24 mouse cellular contexts compared by ENCODE assay signal in genomic region chr10:25401356-25401755, GRCm38 (mm10). TPM values are rescaled to one million over a fixed set of nuclear protein-coding genes. Genes with fewer than 3 reads are reported as not detected.
DNase-seq lines count a peak whose midpoint lies in the region; ATAC-seq and TF ChIP-seq lines count a peak whose summit lies in the region.
"Had no signal": no experiment of that assay in that cellular context is flagged by ENCODE, and none has a peak within 500 bp of the region (broad histone marks: within the 10 kb centered on the region; RNA-seq: fewer than 3 reads in every experiment).

No protein-coding gene starts in this region.

- WGBS in heart, embryonic 12.5 days = 58% methylated on average over 2 of the region's 2 CpGs
- WGBS in heart, embryonic 10.5 days = 67% methylated on average over 2 of the region's 2 CpGs
- 69% methylated on average over 2 of the region's 2 CpGs for WGBS in heart, embryonic 16.5 days
- WGBS in liver, embryonic 11.5 days = 43% methylated on average over 2 of the region's 2 CpGs

- peak; percentile 58; the same call in 1 of the 2 replicates for ATAC-seq in heart, embryonic 12.5 days (ENCODE audit: insufficient number of reproducible peaks, low FRiP score)
- ATAC-seq in heart, embryonic 16.5 days (replicated peaks; ENCODE audit: extremely low read depth, insufficient read depth, low FRiP score) = 0 out of 2 replicates have a peak, but pooled peaks have one; percentile 39
- no peak for ATAC-seq in liver, embryonic 11.5 days (replicated peaks; ENCODE audit: low FRiP score)
- ATAC-seq: activated CD4-positive, CD25-positive, alpha-beta regulatory T cell, adult 4 months; CD4-positive, CD25-positive, alpha-beta regulatory T cell, adult 4 months; forebrain, embryonic 14.5 days; hindbrain, embryonic 16.5 days; inflammation-experienced regulatory T-cells, adult 6 months; intestine, postnatal 0 days; Patski had no signal

- no peak overlapping the region for H3K4me2 ChIP-seq in heart, embryonic 12.5 days
- no peak overlapping the region for H3K4me2 ChIP-seq in heart, embryonic 16.5 days (ENCODE audit: low read depth, low read length)
- no peak overlapping the region for H3K4me2 ChIP-seq in liver, embryonic 11.5 days
- H3K4me2 ChIP-seq: hindbrain, embryonic 12.5 days had no signal

- H3K27ac ChIP-seq in heart, embryonic 12.5 days (ENCODE audit: poor library complexity, severe bottlenecking) = no peak overlapping the region; the same call in 1 of the 2 replicates
- H3K27ac ChIP-seq in heart, embryonic 10.5 days = no peak overlapping the region
- 0 out of 2 replicates have a peak overlapping the region, but pooled peaks have one; percentile 20 for H3K27ac ChIP-seq in heart, embryonic 16.5 days (ENCODE audit: low read length)
- no peak overlapping the region for H3K27ac ChIP-seq in MEL (ENCODE audit: control insufficient read depth, low read depth, low read length)
- H3K27ac ChIP-seq in liver, embryonic 11.5 days (ENCODE audit: low read depth, low read length) = no peak overlapping the region
- H3K27ac ChIP-seq: embryonic facial prominence, embryonic 10.5 days; gastrocnemius, adult 2 months; hindbrain, embryonic 12.5 days had no signal

- TF ChIP-seq RAD21 in MEL (IDR thresholded peaks at IDR 0.05; ENCODE audit: low read depth, low read length) = no peak

- no peaks in the 10 kb centered on the region for H3K79me2 ChIP-seq in MEL (ENCODE audit: control insufficient read depth, insufficient read depth, low read length, poor library complexity)

- DNase-seq in heart, embryonic 10.5 days (ENCODE audit: low spot score) = no peak
- no peak for DNase-seq in heart, postnatal 36 days
- peak; percentile 21 for DNase-seq in MEL (ENCODE audit: low read depth, low spot score)
- no peak for DNase-seq in kidney, adult 8-10 months
- no peak for DNase-seq in liver, embryonic 11.5 days (ENCODE audit: low spot score)
- DNase-seq: adrenal gland, postnatal 14 days; B cell, adult 2 months; cerebellum, adult 2 months; cerebellum, postnatal 10 days; gastrocnemius, adult 2 months; gastrocnemius, postnatal 25 days; kidney, adult 9 months had no signal

- TF ChIP-seq EP300 in MEL (IDR thresholded peaks at IDR 0.05; ENCODE audit: low read depth in 1 of 2, low read length in 2 of 2) = peak; percentile 22 to 49; a peak in 3 of 4 replicates

- peaks cover 62% of the 10 kb centered on the region for H3K4me1 ChIP-seq in heart, embryonic 12.5 days (replicated peaks)
- peaks cover 52% of the 10 kb centered on the region for H3K4me1 ChIP-seq in heart, embryonic 10.5 days
- H3K4me1 ChIP-seq in heart, embryonic 16.5 days (ENCODE audit: control insufficient read depth, insufficient read depth, low read length) = peaks cover 43% of the 10 kb centered on the region
- peaks cover 4 to 8% of the 10 kb centered on the region in 2 experiments; a peak in 3 of 4 replicates for H3K4me1 ChIP-seq in MEL (ENCODE audit: control insufficient read depth in 1 of 2, insufficient read depth in 2 of 2, low read length in 2 of 2)
- peaks cover 21% of the 10 kb centered on the region; the same call in 1 of the 2 replicates for H3K4me1 ChIP-seq in liver, embryonic 11.5 days (replicated peaks; ENCODE audit: control insufficient read depth, insufficient read depth, low read length)
- H3K4me1 ChIP-seq: hindbrain, embryonic 12.5 days had no signal

- no peaks in the 10 kb centered on the region for H3K27me3 ChIP-seq in heart, embryonic 12.5 days (replicated peaks)
- no peaks in the 10 kb centered on the region for H3K27me3 ChIP-seq in heart, embryonic 10.5 days (ENCODE audit: insufficient read depth, poor library complexity, severe bottlenecking)
- no peaks in the 10 kb centered on the region for H3K27me3 ChIP-seq in heart, embryonic 16.5 days (ENCODE audit: control insufficient read depth, insufficient read depth, low read length)
- no peaks in the 10 kb centered on the region for H3K27me3 ChIP-seq in MEL (ENCODE audit: control insufficient read depth in 1 of 2, insufficient read depth in 2 of 2, low read length in 2 of 2)
- no peaks in the 10 kb centered on the region for H3K27me3 ChIP-seq in liver, embryonic 11.5 days (replicated peaks; ENCODE audit: control insufficient read depth, insufficient read depth, low read length)
- H3K27me3 ChIP-seq: hindbrain, embryonic 12.5 days; Patski had no signal

- no peak for TF ChIP-seq CTCF in MEL (IDR thresholded peaks at IDR 0.05 in 2 of 3, conservative IDR thresholded peaks at IDR 0.05 in 1 of 3; ENCODE audit: control insufficient read depth in 1 of 3, insufficient read depth in 1 of 3, low read depth in 2 of 3, low read length in 3 of 3, poor library complexity in 1 of 3, severe bottlenecking in 1 of 3)

- TF ChIP-seq POLR2A in MEL (IDR thresholded peaks at IDR 0.05; ENCODE audit: control insufficient read depth in 1 of 2, insufficient read depth in 1 of 2, low read depth in 1 of 2, low read length in 2 of 2, poor library complexity in 1 of 2) = no peak

- no peak overlapping the region for H3K9ac ChIP-seq in heart, embryonic 12.5 days
- no peak overlapping the region for H3K9ac ChIP-seq in heart, embryonic 16.5 days (ENCODE audit: low read length)
- H3K9ac ChIP-seq in MEL (ENCODE audit: control insufficient read depth, low read depth, low read length, poor library complexity, severe bottlenecking) = no peak overlapping the region
- H3K9ac ChIP-seq in liver, embryonic 11.5 days (ENCODE audit: low read depth, low read length) = no peak overlapping the region
- H3K9ac ChIP-seq: hindbrain, embryonic 12.5 days had no signal

- no peaks in the 10 kb centered on the region for H3K36me3 ChIP-seq in heart, embryonic 12.5 days
- H3K36me3 ChIP-seq in heart, embryonic 10.5 days = no peaks in the 10 kb centered on the region
- H3K36me3 ChIP-seq in heart, embryonic 16.5 days (ENCODE audit: control insufficient read depth, insufficient read depth) = no peaks in the 10 kb centered on the region
- H3K36me3 ChIP-seq in MEL (ENCODE audit: control insufficient read depth in 1 of 2, insufficient read depth in 2 of 2, low read length in 2 of 2) = peaks cover 0 to 5% of the 10 kb centered on the region in 2 experiments; a peak in 2 of 4 replicates
- H3K36me3 ChIP-seq in liver, embryonic 11.5 days (ENCODE audit: control insufficient read depth, insufficient read depth, low read length) = no peaks in the 10 kb centered on the region
- H3K36me3 ChIP-seq: embryonic facial prominence, embryonic 10.5 days; G1E; hindbrain, embryonic 12.5 days had no signal

- H3K4me3 ChIP-seq in heart, embryonic 12.5 days = no peak overlapping the region
- no peak overlapping the region for H3K4me3 ChIP-seq in heart, embryonic 10.5 days
- H3K4me3 ChIP-seq in heart, embryonic 16.5 days (ENCODE audit: low read length) = no peak overlapping the region
- no peak overlapping the region for H3K4me3 ChIP-seq in MEL (ENCODE audit: control insufficient read depth in 1 of 2, insufficient read depth in 1 of 2, low read depth in 2 of 2, low read length in 2 of 2)
- no peak overlapping the region for H3K4me3 ChIP-seq in liver, embryonic 11.5 days (ENCODE audit: low read depth, low read length)
- H3K4me3 ChIP-seq: embryonic facial prominence, embryonic 10.5 days; gastrocnemius, adult 2 months; hindbrain, embryonic 12.5 days had no signal

- intact Hi-C loops in heart, postnatal 36 days (cut with DNase I) = loop anchor here (5.0 kb wide), 2 partner anchors 36 to 39 kb away; no protein-coding TSS in a partner anchor

- H3K9me3 ChIP-seq in heart, embryonic 12.5 days (replicated peaks) = no peaks in the 10 kb centered on the region
- no peaks in the 10 kb centered on the region for H3K9me3 ChIP-seq in heart, embryonic 10.5 days
- no peaks in the 10 kb centered on the region for H3K9me3 ChIP-seq in heart, embryonic 16.5 days (replicated peaks; ENCODE audit: control insufficient read depth, low read length)
- H3K9me3 ChIP-seq in MEL (replicated peaks; ENCODE audit: insufficient read depth, low read length) = no peaks in the 10 kb centered on the region
- no peaks in the 10 kb centered on the region for H3K9me3 ChIP-seq in liver, embryonic 11.5 days (ENCODE audit: control insufficient read depth, low read length)
- H3K9me3 ChIP-seq: embryonic facial prominence, embryonic 10.5 days; G1E; hindbrain, embryonic 12.5 days had no signal

TF ChIP-seq in MEL, 35 proteins besides CTCF, POLR2A, EP300 and RAD21 (continues in another document):
- TF ChIP-seq TCF12 (IDR thresholded peaks at IDR 0.05; ENCODE audit: low read depth, low read length) (peak; percentile 38; the same call in 1 of the 2 replicates), GATA1 (IDR thresholded peaks at IDR 0.05; ENCODE audit: low read depth, low read length) (0 out of 2 replicates have a peak, but pooled peaks have one; percentile 11), TAL1 (IDR thresholded peaks at IDR 0.05; ENCODE audit: low read length) (peak; percentile 23; the same call in 1 of the 2 replicates), RCOR1 (IDR thresholded peaks at IDR 0.05; ENCODE audit: low read depth, low read length) (0 out of 2 replicates have a peak, but pooled peaks have one; percentile 8), ELF1 (IDR thresholded peaks at IDR 0.05; ENCODE audit: low read depth, low read length) (no peak), JUND (IDR thresholded peaks at IDR 0.05; ENCODE audit: low read depth, low read length) (no peak), MAFK (IDR thresholded peaks at IDR 0.05; ENCODE audit: borderline replicate concordance, low read depth, low read length) (no peak), USF2 (IDR thresholded peaks at IDR 0.05; ENCODE audit: borderline replicate concordance in 1 of 2, insufficient read depth in 1 of 2, low read depth in 1 of 2, low read length in 2 of 2) (no peak), KAT2A (conservative IDR thresholded peaks at IDR 0.05; ENCODE audit: low read depth, low read length) (no peak), SIN3A (IDR thresholded peaks at IDR 0.05; ENCODE audit: low read length) (no peak), GABPA (IDR thresholded peaks at IDR 0.05; ENCODE audit: low read depth, low read length) (no peak), SMC3 (IDR thresholded peaks at IDR 0.05; ENCODE audit: low read depth, low read length) (no peak), TBP (IDR thresholded peaks at IDR 0.05; ENCODE audit: low read depth, low read length) (no peak), ZNF384 (IDR thresholded peaks at IDR 0.05; ENCODE audit: low read depth, low read length) (no peak)

RNA-seq across cellular contexts. Expression of gene Epb41l2, which starts 41.8 kb away (rescaled TPM):
- 61.4 and 64.3 TPM in 2 replicates for polyA plus RNA-seq in heart, embryonic 12.5 days (2016; fragmentation: Nextera tagmentation; extraction: Ambion mirVana)
- polyA plus RNA-seq in heart, embryonic 10.5 days (2016; fragmentation: Nextera tagmentation; extraction: Ambion mirVana) = 55.6 and 60.0 TPM in 2 replicates
- 49.8 and 52.1 TPM in 2 replicates for polyA plus RNA-seq in heart, embryonic 16.5 days (2015; fragmentation: Nextera tagmentation; extraction: Ambion mirVana)
- total RNA-seq in heart, postnatal 36 days (2021) = 10 to 100 TPM; 42.0 to 55.8 TPM
- 4.7 and 8.1 TPM in 2 replicates for total RNA-seq in MEL (2012; rRNA removed)
- 10 to 100 TPM in 1 of 2 experiments, not detected in 1; 23.7 TPM for polyA plus RNA-seq in MEL (2012; ENCODE audit: insufficient read depth in 1 of 2, insufficient read length in 2 of 2, low read depth in 1 of 2, low replicate concordance in 2 of 2, missing spikeins in 1 of 2)
- polyA plus RNA-seq in liver, embryonic 11.5 days (2014; fragmentation: Nextera tagmentation; extraction: Ambion mirVana) = 29.6 and 31.1 TPM in 2 replicates
- polyA plus RNA-seq: G1E had no signal
